Mouse (Mus musculus): Measurements from ENCODE around the gene Cnfn.
"Not testable (repeated sequence)": the region's sequence is repeated elsewhere in the genome, so short reads cannot be mapped to it uniquely, and the experiment has no call there.

Cnfn gene

DNA sequence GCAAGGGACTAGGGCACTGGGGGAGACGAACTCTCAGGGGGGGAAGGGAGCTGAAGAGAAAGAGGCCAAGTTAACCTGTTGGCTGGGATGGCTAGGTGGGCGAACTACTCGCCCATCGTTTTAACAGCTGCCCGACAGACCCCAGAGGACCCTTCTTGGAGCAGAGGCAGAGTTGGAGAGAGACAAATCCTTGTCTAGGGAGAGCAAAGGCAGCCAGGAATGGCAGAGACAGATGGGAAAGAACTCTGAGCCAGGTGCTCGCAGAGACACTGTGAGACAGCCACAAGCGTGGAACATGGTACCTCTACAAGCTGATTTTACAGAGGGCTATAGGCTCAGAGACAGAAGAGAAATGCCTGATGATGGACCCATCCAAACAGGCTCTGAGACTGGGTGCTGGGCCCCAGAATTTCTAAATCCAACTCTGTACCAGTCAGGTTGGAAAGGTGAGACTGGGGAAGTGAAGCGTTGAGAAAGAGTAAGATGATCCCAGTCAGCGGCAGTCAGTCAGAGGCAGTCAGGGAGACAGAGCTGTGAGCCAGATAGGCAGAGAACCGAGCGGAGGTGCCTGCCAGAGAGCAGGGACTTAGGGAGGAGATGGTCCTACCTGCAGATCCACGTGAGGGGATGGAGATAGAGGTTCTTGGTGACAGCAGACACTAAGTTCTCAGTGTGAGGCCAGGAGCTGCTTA lies at the start of gene Cnfn:
Cnfn (minus strand) TSS at position 667 of the 692 bp plus-strand sequence.
- DNase-seq (ENCODE audit: low read depth, low spot score): no peak

GRCm38 (mm10) chr7:25417597-25417996 lies 48.1 kb upstream of the Cnfn start:
- peak; percentile 53 for DNase-seq (ENCODE audit: low read depth, low spot score)

GRCm38 (mm10) chr7:25412833-25413441 lies 43.4 kb upstream of the Cnfn start, which contains the start of gene Cxcl17:
Gene Cxcl17 (minus strand): TSS chr7:25412886.
- no peak for DNase-seq (ENCODE audit: low read depth, low spot score)

GRCm38 (mm10) chr7:25411861-25412260 lies 42.3 kb upstream of the Cnfn start:
- DNase-seq (ENCODE audit: low read depth, low spot score): no peak

DNA sequence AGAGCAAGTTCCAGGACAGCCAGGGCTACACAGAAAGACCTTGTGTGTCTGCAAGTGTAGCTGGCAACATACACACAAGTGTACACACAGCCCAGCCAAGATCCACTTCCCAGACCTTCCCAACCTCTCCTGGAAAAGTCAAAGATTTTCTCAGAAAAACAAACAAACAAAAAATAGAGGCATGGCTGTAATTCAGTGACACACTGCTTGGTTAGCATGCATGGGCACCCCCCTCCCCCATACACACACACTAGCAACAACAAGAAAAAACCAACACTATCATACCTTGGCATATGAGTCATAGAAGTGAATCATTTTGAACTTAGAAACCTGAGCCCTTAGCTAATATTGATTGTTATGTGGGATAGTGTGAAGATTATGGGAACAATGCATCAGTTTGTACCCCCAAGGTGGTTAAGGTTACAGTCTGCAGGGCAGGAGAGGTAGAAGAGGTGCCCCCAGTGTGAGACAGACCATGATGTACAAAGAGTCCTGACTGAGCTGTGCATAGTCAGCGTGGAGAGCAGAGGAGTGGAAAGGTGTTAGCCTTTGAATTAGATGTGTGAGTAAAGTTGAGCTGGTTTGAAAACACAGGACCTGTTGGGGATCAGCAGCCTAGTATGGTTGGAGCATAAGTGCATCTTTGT lies 41.6 kb upstream of the Cnfn start:
- DNase-seq (ENCODE audit: low read depth, low spot score): no peak

DNA sequence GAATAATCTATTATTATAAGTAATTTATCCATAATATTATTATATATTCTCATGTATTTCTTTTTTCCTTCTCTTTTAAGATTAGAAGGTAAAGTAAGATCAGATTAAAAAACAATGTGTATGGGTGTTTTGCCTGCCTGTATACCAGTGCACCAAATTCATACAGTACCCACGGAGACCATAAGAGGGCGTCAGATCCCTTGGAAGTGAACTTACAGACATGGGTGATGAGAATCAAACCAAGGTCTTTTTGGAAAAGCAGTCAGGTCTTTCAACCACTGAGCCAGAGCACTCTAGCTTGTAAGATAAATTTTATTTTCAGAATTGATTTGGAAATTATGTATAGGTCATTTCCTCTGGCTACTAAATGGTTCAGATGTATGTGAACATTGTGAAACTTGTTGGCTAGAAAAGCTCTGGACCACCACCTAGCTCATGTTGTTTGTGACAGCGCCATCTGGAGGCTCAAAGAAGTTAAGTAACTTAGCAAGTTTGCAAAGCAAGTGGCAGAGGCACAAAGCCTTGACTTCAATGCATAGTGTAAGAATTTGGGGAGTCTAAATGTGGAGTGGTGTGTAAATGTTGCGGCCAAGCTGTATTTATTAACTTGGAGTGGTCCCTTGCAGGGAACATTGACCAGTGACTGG lies 39.7 kb upstream of the Cnfn start:
- DNase-seq (ENCODE audit: low read depth, low spot score): peak; percentile 65

DNA sequence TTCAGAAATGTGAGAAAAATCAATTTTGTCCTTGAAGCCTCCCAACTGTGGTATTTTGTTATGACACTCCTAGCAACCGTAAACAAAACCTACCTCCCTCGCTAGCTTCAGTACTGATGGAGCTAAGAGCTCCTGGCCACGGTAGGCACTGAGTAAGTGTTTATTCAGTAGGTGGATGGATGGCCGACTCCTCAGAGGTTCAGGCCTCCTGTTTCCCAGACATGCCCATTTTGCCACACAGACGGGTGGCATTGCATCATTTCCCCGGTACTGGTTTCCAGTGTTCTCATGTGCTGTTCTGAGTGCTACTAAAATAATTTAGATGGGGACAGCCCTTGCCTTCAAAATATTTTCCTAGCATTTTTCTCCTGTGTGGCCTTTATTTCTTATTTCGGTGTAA lies 36.9 kb upstream of the Cnfn start:
- no peak for DNase-seq (ENCODE audit: low read depth, low spot score)

- peak; percentile 82 for DNase-seq (ENCODE audit: low read depth, low spot score)
Observed at GRCm38 (mm10) chr7:25402671-25403101, 33.2 kb upstream of the Cnfn start.

DNA sequence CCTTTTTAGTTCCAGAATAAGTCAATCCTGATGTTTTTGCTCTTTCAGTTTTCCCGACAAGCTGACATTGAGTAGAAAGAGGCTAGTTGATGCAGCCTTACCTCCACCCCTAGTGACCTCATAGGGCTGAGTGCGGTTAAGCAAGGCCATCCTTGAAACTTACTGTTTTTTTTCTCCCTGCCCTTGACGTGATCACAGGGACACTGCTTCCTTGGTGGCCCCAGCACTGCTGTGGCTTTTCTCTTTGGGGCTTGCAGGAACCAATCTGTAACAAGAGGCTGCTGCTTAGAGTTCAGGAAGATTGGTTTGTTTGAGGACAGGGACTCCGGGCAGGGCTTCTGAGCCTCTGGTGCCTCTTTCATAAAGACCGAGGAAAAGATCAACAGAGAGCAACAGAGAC lies 32.5 kb upstream of the Cnfn start:
- no peak for DNase-seq (ENCODE audit: low read depth, low spot score)

DNA sequence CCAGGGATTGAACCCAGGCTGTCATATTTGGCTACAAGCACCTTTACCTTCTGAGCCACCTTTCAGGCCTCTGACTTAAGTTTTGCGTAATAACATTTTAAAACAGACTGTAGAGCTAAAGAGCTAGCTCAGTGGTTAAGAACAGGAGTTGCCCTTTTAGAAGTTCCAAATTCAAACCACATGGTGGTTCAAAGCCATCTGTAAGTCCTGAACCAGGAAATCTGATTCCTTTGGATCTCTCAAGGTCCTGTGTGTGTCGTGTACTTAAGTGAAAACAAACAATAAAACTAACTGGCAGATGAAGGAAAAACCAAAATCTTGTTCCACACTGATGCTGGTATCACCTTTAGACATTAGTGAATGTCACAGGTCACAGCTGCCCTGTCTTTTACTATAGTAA lies 32.0 kb upstream of the Cnfn start:
- DNase-seq (ENCODE audit: low read depth, low spot score): no peak

- DNase-seq (ENCODE audit: low read depth, low spot score): not testable (repeated sequence)
Observed at GRCm38 (mm10) chr7:25399028-25399427, 29.5 kb upstream of the Cnfn start.

DNA sequence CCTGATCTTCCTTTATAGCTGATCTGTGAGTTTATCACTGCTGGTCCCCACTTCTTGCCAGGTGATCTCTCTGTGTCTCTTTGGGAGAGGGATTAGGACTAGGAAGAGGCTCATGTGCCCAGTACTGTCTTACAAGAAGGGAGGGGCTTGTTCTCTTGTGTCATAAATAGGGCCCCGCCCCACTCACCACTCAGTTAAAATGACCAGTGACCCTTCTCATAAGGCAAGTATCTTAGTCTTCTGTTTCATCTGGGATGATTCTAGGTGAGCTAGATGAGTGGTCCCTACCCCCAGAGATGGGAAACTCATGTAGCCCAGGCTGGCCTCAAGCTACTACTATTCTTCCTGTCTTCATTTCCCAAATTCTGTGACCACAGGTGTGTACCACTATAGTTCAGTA lies 29.1 kb upstream of the Cnfn start, which contains the start of gene Lipe:
Lipe (minus strand) TSS at position 101 of the 400 bp plus-strand sequence.
- DNase-seq (ENCODE audit: low read depth, low spot score): no peak

DNA sequence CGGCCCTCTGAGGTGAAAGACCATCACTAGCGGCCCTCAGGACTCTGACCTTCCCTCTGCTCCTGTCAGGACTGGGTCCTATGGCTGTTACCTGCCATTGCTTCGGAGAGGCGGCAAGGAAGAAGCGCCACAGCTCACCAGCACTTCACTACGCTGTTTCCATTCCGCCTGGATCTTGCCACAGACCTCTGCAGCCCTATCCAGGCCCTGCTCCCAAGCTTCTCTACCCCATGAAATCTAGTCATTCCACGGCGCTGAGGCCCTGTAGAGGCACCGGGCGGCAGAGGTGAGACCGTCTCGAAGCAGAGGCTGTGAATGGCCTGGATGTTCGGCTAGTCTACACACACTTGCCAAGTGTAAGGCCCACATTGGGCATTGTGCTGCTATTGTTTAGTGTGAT lies 27.1 kb upstream of the Cnfn start:
- DNase-seq (ENCODE audit: low read depth, low spot score): no peak

- DNase-seq (ENCODE audit: low read depth, low spot score): peak; percentile 95
Observed at GRCm38 (mm10) chr7:25395558-25396521, 26.3 kb upstream of the Cnfn start.

- no peak for DNase-seq (ENCODE audit: low read depth, low spot score)
Observed at GRCm38 (mm10) chr7:25395186-25395557, 25.6 kb upstream of the Cnfn start.

DNA sequence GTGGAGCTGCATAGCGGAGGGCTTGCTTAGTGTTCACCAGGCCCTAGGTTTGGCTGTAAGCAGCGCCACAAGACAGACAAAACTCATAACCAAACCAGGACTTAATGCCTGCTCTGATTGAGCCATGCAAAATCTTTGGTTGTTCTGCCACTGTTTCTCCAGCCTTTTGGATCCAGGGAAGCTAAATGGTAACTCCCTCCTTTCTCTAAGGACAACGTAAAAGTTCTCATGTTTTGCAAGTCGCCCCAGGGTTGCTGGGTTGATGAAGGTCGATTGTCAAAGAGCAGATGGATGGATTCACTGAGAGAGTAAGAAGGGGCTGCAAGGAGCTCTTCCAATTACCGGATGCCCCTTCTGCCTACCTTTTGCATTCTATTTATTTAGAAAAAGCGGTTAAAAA lies 25.2 kb upstream of the Cnfn start:
- DNase-seq (ENCODE audit: low read depth, low spot score): no peak

- no peak for DNase-seq (ENCODE audit: low read depth, low spot score)
Observed at GRCm38 (mm10) chr7:25393451-25394210, 24.1 kb upstream of the Cnfn start.

DNA sequence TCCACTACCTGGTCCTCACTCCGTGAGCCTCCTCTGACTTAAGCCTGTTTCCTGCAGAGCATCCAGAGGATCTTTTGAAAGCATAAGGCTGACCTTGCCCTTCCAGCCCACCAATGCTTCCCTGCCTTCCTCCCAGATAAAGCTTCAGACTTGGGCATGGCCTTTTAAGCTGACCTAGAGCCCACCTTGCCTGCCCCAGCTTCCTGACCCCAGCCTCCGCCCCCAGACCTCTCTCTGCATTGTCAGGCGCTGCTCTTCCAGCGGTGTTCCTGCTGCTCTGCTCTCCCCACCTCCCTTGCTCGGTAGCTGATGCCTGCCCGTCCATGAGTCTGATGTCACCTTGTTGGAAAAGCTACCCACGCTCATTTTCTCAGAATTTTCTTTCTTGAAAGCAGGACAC lies 23.3 kb upstream of the Cnfn start:
- DNase-seq (ENCODE audit: low read depth, low spot score): no peak

DNA sequence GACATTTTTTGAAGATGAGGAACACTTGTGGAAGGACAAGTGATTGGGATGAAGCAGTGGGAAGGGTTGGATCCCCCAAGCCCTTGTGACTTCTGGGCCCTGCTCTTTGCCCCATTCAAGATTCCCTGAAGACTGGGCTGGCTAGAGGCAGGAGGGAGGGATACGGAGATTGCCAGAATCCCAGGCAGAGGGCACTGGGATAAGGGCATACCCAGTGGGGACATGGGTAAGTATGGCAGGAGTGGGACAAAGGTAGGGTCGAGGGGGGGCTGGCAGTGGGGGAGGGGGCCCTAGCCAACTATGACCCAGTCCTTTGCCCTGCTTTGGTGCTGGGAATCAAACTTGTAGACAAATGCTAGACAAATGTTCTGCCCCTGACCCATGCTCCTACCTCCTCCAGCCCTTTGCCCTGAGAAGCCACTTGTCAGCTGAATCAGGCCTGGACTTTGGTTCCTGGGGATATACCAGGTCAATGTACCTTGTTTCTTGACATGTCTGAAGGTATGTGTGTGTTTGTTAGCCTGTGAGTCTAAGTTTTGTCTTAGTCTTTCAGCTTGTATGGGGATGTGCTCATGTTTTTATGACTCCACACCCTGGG lies 22.4 kb upstream of the Cnfn start:
- no peak for DNase-seq (ENCODE audit: low read depth, low spot score)

DNA sequence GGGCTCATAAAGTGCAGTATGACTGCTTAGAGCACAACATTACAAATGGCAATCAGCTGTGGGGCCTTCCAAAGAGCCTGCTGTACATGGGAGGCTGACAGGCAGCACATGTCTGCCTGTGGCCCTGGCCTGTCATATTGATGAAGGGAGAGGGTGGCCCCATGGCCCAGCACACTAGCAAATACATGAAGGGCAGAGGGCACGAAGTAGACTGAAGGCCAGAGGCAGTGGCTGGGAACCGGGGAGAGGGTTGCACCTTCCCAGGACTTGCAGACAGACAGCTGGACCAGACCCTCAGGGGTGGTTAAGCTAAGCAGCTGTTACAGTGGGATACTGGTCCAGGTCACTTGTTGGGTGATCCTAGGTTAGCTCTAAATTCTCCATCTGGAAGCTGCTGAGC lies 21.5 kb upstream of the Cnfn start:
- DNase-seq (ENCODE audit: low read depth, low spot score): no peak

Measured in CD4-positive, CD25-positive, alpha-beta regulatory T cell, adult 2 months (primary cell).